Mouse (Mus musculus): ENCODE data around the gene C87436. TPM values are rescaled to one million over a fixed set of nuclear protein-coding genes. Genes with fewer than 3 reads are reported as not detected.

C87436 gene
- polyA plus RNA-seq, 1 experiment from 2014 or later = 16.8 TPM

DNA sequence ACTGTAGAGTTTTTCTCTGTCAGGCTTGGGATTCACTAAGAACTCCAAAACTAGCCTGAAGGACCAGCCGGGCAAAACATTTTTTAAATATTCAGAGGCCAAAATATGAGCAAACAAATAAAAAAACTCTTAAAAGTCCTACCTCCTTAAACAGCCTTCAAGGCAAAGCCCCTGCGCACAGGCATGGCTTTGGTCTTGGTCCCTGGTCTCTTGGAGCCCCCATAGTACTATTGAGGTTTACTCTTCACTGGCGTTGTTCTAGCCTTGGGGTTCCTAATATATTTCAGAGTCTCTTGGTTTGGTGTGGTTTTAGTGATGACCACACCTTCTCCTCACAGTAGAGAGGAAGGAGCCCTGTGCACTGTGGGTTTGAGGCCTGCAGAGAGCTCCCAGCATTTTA lies 6.6 kb upstream of the C87436 start:
- Histone ChIP-seq H3K36me3 (peaks cover 92% of the 10 kb centered on the region), H3K4me1 (no peaks in the 10 kb centered on the region), H3K27ac (replicated peaks) (no peak overlapping the region), H3K4me2 (no peak overlapping the region), H3K9me3 (no peaks in the 10 kb centered on the region), H3K4me3 (no peak overlapping the region), H3K9ac (no peak overlapping the region), H3K27me3 (replicated peaks) (no peaks in the 10 kb centered on the region)
- 90% methylated on average over 3 of the region's 3 CpGs for WGBS
- no peak for ATAC-seq (ENCODE audit: extremely low read depth, insufficient number of reproducible peaks, low FRiP score, low TSS enrichment)

DNA sequence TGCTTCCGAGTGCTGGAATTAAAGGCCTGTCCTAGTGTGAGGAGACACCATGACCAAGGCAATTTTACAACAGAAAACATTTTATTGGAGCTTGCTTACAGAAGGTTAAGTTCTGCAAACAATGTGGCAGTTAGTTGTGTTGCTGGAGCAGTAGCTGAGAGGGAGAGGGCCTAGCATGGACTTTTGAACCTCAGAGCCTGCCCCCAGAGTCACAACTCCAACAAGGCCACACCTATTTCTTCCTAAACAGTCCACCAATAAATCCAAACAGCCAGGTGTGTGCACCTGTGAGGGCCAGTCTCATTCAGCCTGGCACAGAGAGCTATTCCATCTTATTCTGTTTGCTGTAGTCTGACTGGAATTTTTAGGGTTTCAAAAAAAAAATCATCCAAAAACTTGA lies 4.5 kb upstream of the C87436 start:
- peaks cover 75% of the 10 kb centered on the region for H3K36me3 ChIP-seq

DNA sequence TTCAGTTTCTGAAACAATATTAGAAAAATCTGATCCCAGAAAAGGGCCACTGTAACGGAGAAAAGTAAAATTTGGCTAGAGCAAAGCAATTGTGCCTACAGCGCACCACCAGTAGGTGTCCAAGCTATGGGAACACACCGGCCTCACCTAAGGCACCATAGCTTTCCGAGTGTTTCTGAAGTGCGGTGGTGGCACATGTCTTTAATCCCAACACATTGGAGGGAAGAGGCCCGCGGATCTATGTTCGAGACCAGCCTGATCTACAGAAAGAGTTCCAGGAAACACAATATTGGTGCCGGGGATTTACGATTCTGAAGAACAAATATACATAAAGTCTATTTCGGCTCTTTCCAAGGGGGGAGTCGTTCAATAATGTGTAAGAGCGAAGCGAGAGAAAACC lies 463 bp upstream of the C87436 start:
- Histone ChIP-seq H3K27me3 (replicated peaks) (no peaks in the 10 kb centered on the region), H3K27ac (replicated peaks) (peak overlapping the region; percentile 97), H3K9ac (peak overlapping the region; percentile 90), H3K36me3 (peaks cover 46% of the 10 kb centered on the region), H3K4me2 (peak overlapping the region; percentile 83), H3K4me1 (peaks cover 11% of the 10 kb centered on the region), H3K9me3 (no peaks in the 10 kb centered on the region), H3K4me3 (peak overlapping the region; percentile 78)
- WGBS = 2% methylated on average over 14 of the region's 14 CpGs
- no peak for ATAC-seq (ENCODE audit: extremely low read depth, insufficient number of reproducible peaks, low FRiP score, low TSS enrichment)

More for the DNA sequence above, 4.5 kb upstream of the C87436 start:
- Histone ChIP-seq H3K9ac (no peak overlapping the region), H3K9me3 (no peaks in the 10 kb centered on the region), H3K27ac (replicated peaks) (no peak overlapping the region), H3K4me3 (no peak overlapping the region), H3K4me2 (no peak overlapping the region), H3K27me3 (replicated peaks) (no peaks in the 10 kb centered on the region), H3K4me1 (no peaks in the 10 kb centered on the region)
- 83% methylated on average over 1 of the region's 1 CpGs for WGBS
- ATAC-seq (ENCODE audit: extremely low read depth, insufficient number of reproducible peaks, low FRiP score, low TSS enrichment) = no peak

DNA sequence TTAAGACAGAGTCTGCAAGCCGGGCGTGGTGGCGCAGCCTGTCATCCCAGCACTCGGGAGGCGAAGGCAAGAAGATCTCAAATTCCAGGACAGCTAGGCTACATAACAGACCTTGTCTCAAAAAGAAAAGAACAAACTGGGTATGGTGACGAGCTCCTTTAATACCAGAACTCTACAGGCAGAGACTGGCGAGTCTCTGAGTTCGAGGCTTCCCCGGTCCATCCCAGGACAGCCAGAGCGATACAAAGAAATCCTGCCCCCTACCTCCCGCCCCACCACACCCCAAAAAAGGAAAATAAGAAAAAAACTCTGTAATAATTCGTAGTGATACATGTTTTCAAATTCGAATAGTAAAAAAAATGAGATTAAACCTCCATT lies 934 bp downstream of the C87436 start:
- WGBS = 4% methylated on average over 13 of the region's 13 CpGs
- ATAC-seq (ENCODE audit: extremely low read depth, insufficient number of reproducible peaks, low FRiP score, low TSS enrichment) = no peak
- Histone ChIP-seq H3K27me3 (replicated peaks) (no peaks in the 10 kb centered on the region), H3K4me2 (peak overlapping the region; percentile 83), H3K36me3 (peaks cover 45% of the 10 kb centered on the region), H3K4me3 (peak overlapping the region; percentile 78), H3K9me3 (no peaks in the 10 kb centered on the region), H3K27ac (replicated peaks) (peak overlapping the region; percentile 97), H3K9ac (peak overlapping the region; percentile 90), H3K4me1 (peaks cover 11% of the 10 kb centered on the region)

DNA sequence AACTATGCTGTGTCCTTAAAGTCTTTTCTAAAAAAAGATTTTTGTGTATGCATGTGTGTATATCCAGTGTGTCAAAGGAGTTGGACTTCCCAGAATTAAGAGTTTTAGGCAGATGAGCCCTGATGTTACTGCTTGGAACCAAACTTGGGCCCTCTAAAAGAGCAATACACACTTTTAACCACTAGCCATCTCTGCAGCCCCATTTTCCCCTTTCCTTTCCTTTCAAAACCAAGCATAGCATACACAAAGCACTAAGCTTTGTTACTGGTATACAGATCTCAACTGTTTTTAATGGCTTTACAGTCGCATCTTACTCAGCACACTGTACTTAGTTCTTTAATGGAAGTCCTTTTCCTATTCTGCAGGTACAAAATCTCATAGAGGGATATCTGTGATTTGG lies 1.4 kb downstream of the C87436 start:
- Histone ChIP-seq H3K4me2 (peak overlapping the region; percentile 83), H3K9ac (peak overlapping the region; percentile 90), H3K27me3 (replicated peaks) (no peaks in the 10 kb centered on the region), H3K4me1 (peaks cover 11% of the 10 kb centered on the region), H3K36me3 (peaks cover 45% of the 10 kb centered on the region), H3K4me3 (peak overlapping the region; percentile 78), H3K9me3 (no peaks in the 10 kb centered on the region), H3K27ac (replicated peaks) (peak overlapping the region; percentile 97; the same call in 1 of the 2 replicates)
- no peak for ATAC-seq (ENCODE audit: extremely low read depth, insufficient number of reproducible peaks, low FRiP score, low TSS enrichment)
- 89% methylated on average over 1 of the region's 1 CpGs for WGBS

DNA sequence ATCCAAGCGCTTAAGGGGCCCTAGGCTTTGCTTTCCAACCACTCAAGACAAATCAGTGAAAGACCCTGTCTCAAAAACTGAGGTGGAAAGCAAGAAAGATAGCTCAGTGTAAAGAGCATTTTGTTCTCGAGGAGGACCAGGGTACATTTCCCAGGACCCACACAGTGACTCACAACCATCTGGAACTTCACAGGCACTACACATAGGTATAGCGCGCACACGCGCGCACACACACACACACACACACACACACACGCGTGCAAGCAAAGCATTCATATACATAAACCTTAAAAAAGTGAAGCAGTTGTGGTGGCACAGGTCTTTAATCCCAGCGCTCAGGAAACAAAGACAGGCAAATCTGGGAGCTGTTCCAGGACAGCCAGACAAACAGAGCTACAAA lies 3.4 kb downstream of the C87436 start:
- peaks cover 41% of the 10 kb centered on the region for H3K36me3 ChIP-seq
- H3K27me3 ChIP-seq (replicated peaks) = no peaks in the 10 kb centered on the region
- H3K9ac ChIP-seq = no peak overlapping the region
- H3K27ac ChIP-seq (replicated peaks) = no peak overlapping the region
- no peak for ATAC-seq (ENCODE audit: extremely low read depth, insufficient number of reproducible peaks, low FRiP score, low TSS enrichment)
- H3K4me3 ChIP-seq = no peak overlapping the region
- 93% methylated on average over 10 of the region's 10 CpGs for WGBS
- H3K9me3 ChIP-seq = no peaks in the 10 kb centered on the region
- H3K4me2 ChIP-seq = no peak overlapping the region
- peaks cover 11% of the 10 kb centered on the region for H3K4me1 ChIP-seq

DNA sequence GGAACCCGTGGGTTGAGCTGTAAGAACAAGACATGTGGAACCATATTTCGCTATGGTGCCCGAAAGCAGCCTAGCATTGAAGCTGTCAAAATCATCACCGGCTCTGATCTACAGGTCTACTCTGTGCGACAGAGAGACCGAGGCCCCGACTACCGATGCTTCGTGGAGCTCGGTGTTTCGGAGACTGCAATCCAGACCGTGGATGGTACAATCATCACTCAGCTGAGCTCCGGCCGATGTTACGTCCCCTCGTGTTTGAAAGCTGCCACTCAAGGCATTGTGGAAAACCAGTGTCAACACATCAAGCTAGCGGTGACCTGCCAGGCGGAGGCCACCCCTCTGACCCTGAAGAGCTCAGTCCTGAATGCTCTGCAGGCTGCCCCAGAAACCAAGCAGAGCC lies 7.4 kb downstream of the C87436 start:
- ATAC-seq (ENCODE audit: extremely low read depth, insufficient number of reproducible peaks, low FRiP score, low TSS enrichment) = no peak
- H3K27me3 ChIP-seq (replicated peaks) = no peaks in the 10 kb centered on the region
- peaks cover 75% of the 10 kb centered on the region for H3K36me3 ChIP-seq
- no peak overlapping the region for H3K9ac ChIP-seq
- no peaks in the 10 kb centered on the region for H3K9me3 ChIP-seq
- no peak overlapping the region for H3K4me3 ChIP-seq
- H3K27ac ChIP-seq (replicated peaks) = no peak overlapping the region
- H3K4me2 ChIP-seq = no peak overlapping the region
- no peaks in the 10 kb centered on the region for H3K4me1 ChIP-seq
- WGBS = 91% methylated on average over 18 of the region's 18 CpGs

DNA sequence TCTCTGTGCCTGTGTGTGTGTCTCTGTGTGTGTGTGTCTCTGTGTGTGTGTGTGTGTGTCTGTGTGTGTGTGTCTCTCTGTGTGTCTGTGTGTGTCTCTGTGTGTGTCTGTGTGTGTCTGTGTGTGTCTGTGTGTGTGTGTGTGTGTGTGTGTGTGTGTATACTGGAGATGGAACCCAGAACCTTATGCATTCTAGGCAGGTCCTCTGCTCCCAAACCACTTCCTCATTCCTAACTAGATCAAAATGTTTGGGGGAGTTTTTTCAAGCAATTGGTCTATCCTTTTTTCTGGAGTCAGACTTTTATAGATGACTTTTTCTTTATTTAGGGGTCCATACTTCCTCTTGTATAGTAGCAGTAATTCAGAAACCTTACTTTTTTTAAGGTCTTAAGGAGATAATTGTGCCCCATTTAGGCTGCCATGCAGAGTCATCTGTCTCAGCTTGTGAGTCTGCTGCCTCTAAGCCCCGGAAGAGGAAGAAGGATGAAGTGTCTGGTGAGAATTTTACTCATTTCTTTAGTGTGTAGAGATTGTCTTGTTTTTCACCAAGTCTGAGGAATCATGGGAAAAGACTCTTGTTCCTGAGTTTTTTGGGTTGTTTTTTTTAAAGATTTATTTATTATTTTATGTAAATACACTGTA lies 8.9 kb downstream of the C87436 start:
- Histone ChIP-seq H3K4me2 (no peak overlapping the region), H3K27me3 (replicated peaks) (no peaks in the 10 kb centered on the region), H3K27ac (replicated peaks) (no peak overlapping the region), H3K4me3 (no peak overlapping the region), H3K9me3 (no peaks in the 10 kb centered on the region), H3K36me3 (peaks cover 80% of the 10 kb centered on the region), H3K9ac (no peak overlapping the region), H3K4me1 (no peaks in the 10 kb centered on the region)
- ATAC-seq (ENCODE audit: extremely low read depth, insufficient number of reproducible peaks, low FRiP score, low TSS enrichment) = no peak
- WGBS = 77% methylated on average over 1 of the region's 1 CpGs

DNA sequence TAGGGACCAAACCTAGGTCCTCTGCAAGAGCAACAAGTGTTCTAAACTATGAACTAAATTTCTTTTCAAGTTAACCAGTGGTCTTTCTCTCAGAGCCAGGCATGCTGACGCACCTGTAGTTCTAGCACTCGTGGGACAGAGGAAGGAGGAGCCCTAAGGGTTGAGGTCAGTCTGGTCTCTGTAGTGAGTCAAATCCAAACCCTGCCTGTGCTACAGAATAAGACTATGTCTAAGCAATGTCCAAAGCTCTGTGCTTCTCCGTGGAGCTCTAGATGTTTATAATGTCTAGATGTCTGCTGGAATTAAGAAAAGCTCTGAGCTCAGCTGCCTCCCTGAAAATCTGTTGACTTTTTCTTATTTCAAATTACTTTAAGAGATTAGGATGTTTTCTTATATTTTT lies 18.6 kb downstream of the C87436 start:
- WGBS = 90% methylated on average over 3 of the region's 3 CpGs
- no peak overlapping the region for H3K9ac ChIP-seq
- no peak for ATAC-seq (ENCODE audit: extremely low read depth, insufficient number of reproducible peaks, low FRiP score, low TSS enrichment)
- no peaks in the 10 kb centered on the region for H3K4me1 ChIP-seq
- H3K4me2 ChIP-seq = no peak overlapping the region
- H3K27me3 ChIP-seq (replicated peaks) = no peaks in the 10 kb centered on the region
- no peak overlapping the region for H3K27ac ChIP-seq (replicated peaks)
- peaks cover 86% of the 10 kb centered on the region for H3K36me3 ChIP-seq
- H3K9me3 ChIP-seq = no peaks in the 10 kb centered on the region
- no peak overlapping the region for H3K4me3 ChIP-seq

DNA sequence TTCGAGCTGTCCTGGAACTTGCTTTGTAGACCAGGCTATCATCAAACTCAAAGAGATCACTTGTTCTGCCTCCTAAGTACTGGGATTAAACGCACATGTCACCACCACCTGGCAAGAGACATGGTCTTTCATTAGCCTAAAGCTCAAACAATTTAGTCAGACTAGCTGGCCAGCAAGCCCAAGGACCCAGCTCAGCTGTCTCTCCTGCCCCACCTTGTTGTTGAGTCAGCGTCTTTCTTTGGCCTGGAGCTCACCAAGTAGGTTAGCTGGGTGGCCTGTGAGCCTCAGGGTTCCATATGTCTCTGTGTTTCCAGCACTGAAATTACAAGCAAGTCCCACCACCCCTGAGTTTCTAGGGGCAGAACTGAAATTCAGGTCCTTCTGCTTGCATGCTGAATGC lies 24.9 kb downstream of the C87436 start:
- ATAC-seq (ENCODE audit: extremely low read depth, insufficient number of reproducible peaks, low FRiP score, low TSS enrichment) = no peak
- Histone ChIP-seq H3K9me3 (no peaks in the 10 kb centered on the region), H3K36me3 (peaks cover 89% of the 10 kb centered on the region), H3K27ac (replicated peaks) (no peak overlapping the region), H3K4me1 (no peaks in the 10 kb centered on the region), H3K27me3 (replicated peaks) (no peaks in the 10 kb centered on the region), H3K9ac (no peak overlapping the region), H3K4me3 (no peak overlapping the region), H3K4me2 (no peak overlapping the region)
- 91% methylated on average over 3 of the region's 3 CpGs for WGBS

DNA sequence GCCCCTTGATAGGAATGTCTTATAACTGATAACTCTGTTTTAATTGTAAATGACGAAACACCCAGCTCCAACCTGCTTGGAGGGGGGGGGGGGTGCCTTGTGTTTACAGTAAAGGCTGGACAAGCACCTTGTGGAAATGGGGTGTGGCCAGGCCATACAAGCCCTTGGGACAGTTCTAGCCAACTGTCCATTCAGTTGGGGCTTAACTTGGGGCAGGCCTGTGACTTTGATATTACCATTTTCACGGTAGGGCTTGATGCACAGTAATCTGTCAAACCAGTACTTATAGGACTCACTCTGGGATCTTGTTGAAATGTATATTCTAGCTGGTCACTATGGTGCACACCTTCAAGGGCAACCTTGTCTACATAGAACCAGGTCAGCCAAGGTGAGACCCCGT lies 33.1 kb downstream of the C87436 start:
- H3K9ac ChIP-seq = peak overlapping the region; percentile 85
- H3K9me3 ChIP-seq = no peaks in the 10 kb centered on the region
- H3K4me3 ChIP-seq = peak overlapping the region; percentile 52
- WGBS = 80% methylated on average over 3 of the region's 3 CpGs
- H3K36me3 ChIP-seq = peaks cover 45% of the 10 kb centered on the region
- peak overlapping the region; percentile 82 for H3K4me2 ChIP-seq
- no peaks in the 10 kb centered on the region for H3K27me3 ChIP-seq (replicated peaks)
- peaks cover 44% of the 10 kb centered on the region for H3K4me1 ChIP-seq
- peak overlapping the region; percentile 91 for H3K27ac ChIP-seq (replicated peaks)
- ATAC-seq (ENCODE audit: extremely low read depth, insufficient number of reproducible peaks, low FRiP score, low TSS enrichment) = no peak

DNA sequence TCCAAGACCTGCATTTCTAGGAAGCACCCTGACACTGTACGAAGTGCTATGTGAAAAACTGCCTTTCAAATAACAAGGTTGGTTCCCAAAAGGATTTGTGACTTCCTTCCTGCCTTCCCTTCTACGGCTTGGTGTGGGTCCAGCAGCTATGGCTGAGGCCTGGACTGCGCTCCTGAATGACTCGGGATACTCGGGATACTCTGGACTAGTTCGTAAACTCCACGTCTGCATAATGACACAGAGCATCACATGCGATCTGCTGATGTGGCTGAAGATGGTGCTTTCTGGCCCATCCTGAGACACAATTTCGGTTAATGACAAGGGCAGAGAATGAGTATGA lies 33.6 kb downstream of the C87436 start:
- Histone ChIP-seq H3K27me3 (replicated peaks) (no peaks in the 10 kb centered on the region), H3K4me1 (peaks cover 49% of the 10 kb centered on the region), H3K9me3 (no peaks in the 10 kb centered on the region), H3K36me3 (peaks cover 42% of the 10 kb centered on the region), H3K4me2 (peak overlapping the region; percentile 82), H3K4me3 (peak overlapping the region; percentile 52), H3K9ac (peak overlapping the region; percentile 85), H3K27ac (replicated peaks) (peak overlapping the region; percentile 91)
- 0 out of 2 replicates have a peak, but pooled peaks have one; percentile 3 for ATAC-seq (ENCODE audit: extremely low read depth, insufficient number of reproducible peaks, low FRiP score, low TSS enrichment)
- whole genome bisulfite sequencing = 18% methylated on average over 9 of the region's 9 CpGs
